Mouse (Mus musculus): ENCODE data around the gene Gm49396. TPM values are rescaled to one million over a fixed set of nuclear protein-coding genes. Genes with fewer than 3 reads are reported as not detected.

Gm49396 gene
- polyA plus RNA-seq, 1 experiment from 2014 or later, result 12.1 TPM

DNA sequence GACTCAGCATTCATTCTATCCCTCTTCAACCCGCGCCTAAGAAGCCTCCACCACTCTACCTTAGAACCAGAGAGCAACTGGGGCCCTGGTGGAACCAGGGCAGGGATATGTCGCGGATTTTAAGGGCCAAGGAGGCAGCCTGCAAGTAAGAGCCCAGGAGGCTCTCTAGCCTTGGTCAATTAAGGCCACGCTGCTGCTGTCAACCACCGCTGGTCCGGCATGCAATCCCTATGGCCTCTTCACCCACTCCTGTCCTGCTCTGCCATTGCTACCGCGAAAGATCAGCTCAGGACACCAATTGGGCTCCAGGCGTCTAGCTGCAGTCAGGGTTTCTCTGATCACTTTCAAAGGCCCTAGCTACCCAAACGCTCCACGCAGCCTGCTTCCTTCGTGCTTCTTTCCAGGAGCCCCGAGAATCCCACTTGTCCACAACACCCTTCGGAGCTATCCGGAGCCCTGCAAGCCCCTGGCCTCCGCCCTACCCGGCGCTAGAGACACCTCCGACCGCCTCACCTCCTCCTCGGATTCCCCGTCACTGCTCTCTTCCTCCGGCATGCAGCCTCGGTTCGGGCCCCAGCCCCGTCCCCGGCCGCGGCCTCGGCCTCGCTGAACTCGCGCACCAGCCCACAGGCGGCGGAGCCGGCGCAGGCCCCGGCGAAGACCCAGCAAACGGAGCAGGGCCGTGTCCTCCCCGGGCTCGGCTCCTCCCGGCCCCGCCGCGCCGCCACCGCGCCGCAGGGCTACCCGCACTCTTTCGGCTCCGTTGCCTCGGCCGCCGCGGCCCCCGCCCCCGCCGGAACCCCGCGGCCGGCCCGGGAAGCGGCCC is 24.9 kb downstream of the Gm49396 start:
- no peaks in the 10 kb centered on the region for H3K27me3 ChIP-seq (ENCODE audit: control insufficient read depth, insufficient read depth, low read length)
- H3K9me3 ChIP-seq (ENCODE audit: control insufficient read depth, low read length), result no peaks in the 10 kb centered on the region
- peak overlapping the region; percentile 85 for H3K27ac ChIP-seq (ENCODE audit: low read depth, low read length)
- peak overlapping the region; percentile 96 for H3K4me3 ChIP-seq (ENCODE audit: low read depth, low read length)
- DNase-seq (ENCODE audit: low spot score) (peak; percentile 79), ATAC-seq (replicated peaks; ENCODE audit: low FRiP score) (peak; percentile 50)
- H3K36me3 ChIP-seq (ENCODE audit: control insufficient read depth, insufficient read depth, low read length), result peaks cover 11% of the 10 kb centered on the region; the same call in 1 of the 2 replicates
- peak overlapping the region; percentile 99 for H3K9ac ChIP-seq (ENCODE audit: low read length)
- H3K4me2 ChIP-seq (ENCODE audit: low read depth, low read length, severe bottlenecking), result peak overlapping the region; percentile 93
- WGBS, result under 1% methylated on average over 60 of the region's 67 CpGs
- H3K4me1 ChIP-seq (replicated peaks; ENCODE audit: control insufficient read depth, insufficient read depth, low read length), result peaks cover 8% of the 10 kb centered on the region

GRCm38 (mm10) chr7:30588676-30589434 is 25.7 kb downstream of the Gm49396 start, which contains the start of gene Kmt2b:
Kmt2b (minus strand) TSS chr7:30588726.
- peaks cover 8% of the 10 kb centered on the region for H3K4me1 ChIP-seq (replicated peaks; ENCODE audit: control insufficient read depth, insufficient read depth, low read length)
- ATAC-seq (replicated peaks; ENCODE audit: low FRiP score), result peak; percentile 95
- WGBS, result under 1% methylated on average over 48 of the region's 68 CpGs
- no peaks in the 10 kb centered on the region for H3K9me3 ChIP-seq (ENCODE audit: control insufficient read depth, low read length)
- H3K27me3 ChIP-seq (ENCODE audit: control insufficient read depth, insufficient read depth, low read length), result no peaks in the 10 kb centered on the region
- peak within 1 kb of the TSS; percentile 85 for H3K27ac ChIP-seq (ENCODE audit: low read depth, low read length)
- peaks cover 9% of the 10 kb centered on the region; the same call in 1 of the 2 replicates for H3K36me3 ChIP-seq (ENCODE audit: control insufficient read depth, insufficient read depth, low read length)
- peak within 1 kb of the TSS; percentile 96 for H3K4me3 ChIP-seq (ENCODE audit: low read depth, low read length)
- peak; percentile 99 for DNase-seq (ENCODE audit: low spot score)
- peak within 1 kb of the TSS; percentile 99 for H3K9ac ChIP-seq (ENCODE audit: low read length)
- H3K4me2 ChIP-seq (ENCODE audit: low read depth, low read length, severe bottlenecking), result peak within 1 kb of the TSS; percentile 93

DNA sequence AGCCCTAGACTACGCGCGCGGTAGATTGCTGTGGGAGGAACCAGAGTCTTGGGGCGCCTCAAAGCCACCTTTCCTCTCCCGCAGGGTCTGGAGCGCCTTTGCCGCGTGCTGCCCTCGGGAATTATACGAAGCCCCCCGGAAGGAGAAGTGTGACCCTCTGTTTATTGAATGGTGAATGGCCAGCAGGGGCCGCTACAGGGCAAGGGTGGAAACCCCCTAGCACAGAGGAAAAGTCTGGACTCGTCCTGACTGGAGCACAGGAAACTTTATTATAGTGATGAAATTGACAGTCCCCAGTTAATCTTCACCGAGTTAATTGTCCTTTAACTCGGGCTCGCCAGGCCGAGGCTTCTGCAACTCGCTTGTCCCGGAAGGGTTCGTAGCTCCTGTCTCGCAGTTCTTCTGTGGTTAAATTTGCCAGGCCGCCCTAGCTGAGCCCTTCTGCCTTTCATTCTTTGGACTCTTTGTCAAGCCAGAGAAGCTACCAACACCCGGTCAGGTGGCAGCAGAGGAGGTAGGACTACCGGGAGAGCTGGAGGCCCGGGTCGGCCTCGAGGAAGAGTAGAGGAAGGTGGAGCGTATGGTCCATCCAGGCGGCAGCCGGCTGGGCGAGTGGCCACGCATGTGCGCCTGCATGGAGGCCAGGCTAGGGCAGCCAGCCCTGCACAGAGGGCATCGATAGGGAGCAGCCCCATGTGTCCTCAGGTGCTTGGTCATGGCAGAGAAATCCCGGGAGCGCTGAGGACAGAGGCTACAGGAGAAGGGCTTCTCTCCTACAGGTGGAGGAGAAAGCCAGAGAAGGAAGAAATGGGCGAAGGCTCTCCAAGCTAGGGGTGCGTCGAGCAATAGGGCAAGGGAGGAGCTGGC is 26.5 kb downstream of the Gm49396 start:
- H3K4me2 ChIP-seq (ENCODE audit: low read depth, low read length, severe bottlenecking), result peak overlapping the region; percentile 93
- peak; percentile 63 for ATAC-seq (replicated peaks; ENCODE audit: low FRiP score)

DNA sequence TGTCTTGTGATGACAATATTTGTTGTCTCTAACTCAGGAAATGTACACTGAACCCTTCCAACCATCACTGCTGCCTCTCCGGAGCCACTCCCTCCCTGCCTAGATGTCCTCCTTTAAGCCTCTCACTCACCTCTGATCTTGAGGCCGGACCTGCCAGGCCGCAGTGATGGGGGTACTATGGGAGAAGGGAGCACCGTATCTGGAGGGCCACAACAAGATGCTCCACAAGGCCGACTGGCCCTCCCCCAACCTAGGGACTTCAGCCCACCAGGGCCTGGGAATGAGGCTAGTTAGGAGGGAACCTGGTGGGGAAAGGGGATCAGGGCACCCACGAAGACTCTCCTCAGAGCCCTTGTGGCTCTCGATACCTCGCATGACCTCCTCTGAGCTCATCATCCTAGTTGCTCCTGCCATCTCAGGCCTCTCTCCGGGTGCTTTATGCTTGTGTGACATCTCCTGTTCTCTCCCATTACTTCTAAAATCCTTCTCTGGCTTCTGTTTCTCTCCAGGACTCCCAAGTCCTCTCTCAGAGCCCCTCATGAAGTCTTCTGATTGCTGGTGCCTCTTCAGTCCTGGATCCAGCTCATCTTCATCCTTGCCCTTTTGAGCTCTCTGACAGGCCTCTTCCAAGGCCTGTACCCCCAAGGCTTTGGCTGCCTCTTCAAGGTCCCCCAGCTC is 27.9 kb downstream of the Gm49396 start:
- Histone ChIP-seq H3K9me3 (ENCODE audit: control insufficient read depth, low read length) (no peaks in the 10 kb centered on the region), H3K4me1 (replicated peaks; ENCODE audit: control insufficient read depth, insufficient read depth, low read length) (peaks cover 8% of the 10 kb centered on the region), H3K4me2 (ENCODE audit: low read depth, low read length, severe bottlenecking) (no peak overlapping the region), H3K4me3 (ENCODE audit: low read depth, low read length) (no peak overlapping the region), H3K27me3 (ENCODE audit: control insufficient read depth, insufficient read depth, low read length) (no peaks in the 10 kb centered on the region), H3K9ac (ENCODE audit: low read length) (no peak overlapping the region), H3K36me3 (ENCODE audit: control insufficient read depth, insufficient read depth, low read length) (no peaks in the 10 kb centered on the region), H3K27ac (ENCODE audit: low read depth, low read length) (no peak overlapping the region)
- DNase-seq (ENCODE audit: low spot score) (no peak), ATAC-seq (replicated peaks; ENCODE audit: low FRiP score) (no peak)
- WGBS, result 86% methylated on average over 9 of the region's 9 CpGs

More for the DNA sequence above, 26.5 kb downstream of the Gm49396 start:
- peak overlapping the region; percentile 99 for H3K9ac ChIP-seq (ENCODE audit: low read length)
- H3K27me3 ChIP-seq (ENCODE audit: control insufficient read depth, insufficient read depth, low read length), result no peaks in the 10 kb centered on the region
- peaks cover 8% of the 10 kb centered on the region for H3K4me1 ChIP-seq (replicated peaks; ENCODE audit: control insufficient read depth, insufficient read depth, low read length)
- WGBS, result 29% methylated on average over 40 of the region's 40 CpGs
- H3K9me3 ChIP-seq (ENCODE audit: control insufficient read depth, low read length), result no peaks in the 10 kb centered on the region
- peak overlapping the region; percentile 13 for H3K27ac ChIP-seq (ENCODE audit: low read depth, low read length)
- peaks cover 4% of the 10 kb centered on the region; the same call in 1 of the 2 replicates for H3K36me3 ChIP-seq (ENCODE audit: control insufficient read depth, insufficient read depth, low read length)
- DNase-seq (ENCODE audit: low spot score), result peak; percentile 94
- peak overlapping the region; percentile 96 for H3K4me3 ChIP-seq (ENCODE audit: low read depth, low read length)

DNA sequence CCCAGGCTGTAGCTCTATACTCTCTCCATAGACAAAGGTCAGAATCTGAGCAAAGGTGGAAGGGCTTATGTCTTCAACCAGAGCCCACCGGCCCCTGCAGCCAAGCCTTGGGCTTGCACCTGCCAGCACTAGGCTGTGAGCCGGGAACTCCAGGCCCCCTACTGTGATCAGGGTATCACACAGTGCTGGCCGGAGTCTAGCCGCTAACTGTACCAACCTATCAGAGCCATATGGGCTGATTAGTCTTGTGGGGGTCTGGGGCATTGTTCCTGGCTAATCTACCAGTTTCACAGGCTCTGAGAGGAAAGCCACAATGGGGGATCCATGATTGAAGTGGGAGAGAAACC is 28.4 kb downstream of the Gm49396 start:
- Histone ChIP-seq H3K4me3 (ENCODE audit: low read depth, low read length) (no peak overlapping the region), H3K4me2 (ENCODE audit: low read depth, low read length, severe bottlenecking) (no peak overlapping the region), H3K36me3 (ENCODE audit: control insufficient read depth, insufficient read depth, low read length) (no peaks in the 10 kb centered on the region), H3K9ac (ENCODE audit: low read length) (no peak overlapping the region), H3K27me3 (ENCODE audit: control insufficient read depth, insufficient read depth, low read length) (no peaks in the 10 kb centered on the region), H3K27ac (ENCODE audit: low read depth, low read length) (no peak overlapping the region), H3K4me1 (replicated peaks; ENCODE audit: control insufficient read depth, insufficient read depth, low read length) (peaks cover 8% of the 10 kb centered on the region), H3K9me3 (ENCODE audit: control insufficient read depth, low read length) (no peaks in the 10 kb centered on the region)
- WGBS, result 27% methylated on average over 4 of the region's 4 CpGs
- DNase-seq (ENCODE audit: low spot score), result no peak
- no peak for ATAC-seq (replicated peaks; ENCODE audit: low FRiP score)

- no peak overlapping the region for H3K4me2 ChIP-seq (ENCODE audit: low read depth, low read length, severe bottlenecking)
- no peaks in the 10 kb centered on the region for H3K9me3 ChIP-seq (ENCODE audit: control insufficient read depth, low read length)
- H3K9ac ChIP-seq (ENCODE audit: low read length), result no peak overlapping the region
- H3K27me3 ChIP-seq (ENCODE audit: control insufficient read depth, insufficient read depth, low read length), result no peaks in the 10 kb centered on the region
- DNase-seq (ENCODE audit: low spot score) (no peak), ATAC-seq (replicated peaks; ENCODE audit: low FRiP score) (no peak)
- no peak overlapping the region for H3K27ac ChIP-seq (ENCODE audit: low read depth, low read length)
- H3K4me1 ChIP-seq (replicated peaks; ENCODE audit: control insufficient read depth, insufficient read depth, low read length), result no peaks in the 10 kb centered on the region; the same call in 1 of the 2 replicates
- no peaks in the 10 kb centered on the region for H3K36me3 ChIP-seq (ENCODE audit: control insufficient read depth, insufficient read depth, low read length)
- WGBS, result 60% methylated on average over 5 of the region's 5 CpGs
- H3K4me3 ChIP-seq (ENCODE audit: low read depth, low read length), result no peak overlapping the region
Observed at GRCm38 (mm10) chr7:30592772-30593423, 29.8 kb downstream of the Gm49396 start.

GRCm38 (mm10) chr7:30593579-30594509 is 30.7 kb downstream of the Gm49396 start:
- WGBS, result 79% methylated on average over 10 of the region's 10 CpGs
- H3K4me2 ChIP-seq (ENCODE audit: low read depth, low read length, severe bottlenecking), result no peak overlapping the region
- DNase-seq (ENCODE audit: low spot score) (no peak), ATAC-seq (replicated peaks; ENCODE audit: low FRiP score) (no peak)
- no peak overlapping the region for H3K27ac ChIP-seq (ENCODE audit: low read depth, low read length)
- no peaks in the 10 kb centered on the region for H3K36me3 ChIP-seq (ENCODE audit: control insufficient read depth, insufficient read depth, low read length)
- no peak overlapping the region for H3K4me3 ChIP-seq (ENCODE audit: low read depth, low read length)
- no peaks in the 10 kb centered on the region for H3K27me3 ChIP-seq (ENCODE audit: control insufficient read depth, insufficient read depth, low read length)
- H3K9me3 ChIP-seq (ENCODE audit: control insufficient read depth, low read length), result no peaks in the 10 kb centered on the region
- H3K9ac ChIP-seq (ENCODE audit: low read length), result no peak overlapping the region
- H3K4me1 ChIP-seq (replicated peaks; ENCODE audit: control insufficient read depth, insufficient read depth, low read length), result no peaks in the 10 kb centered on the region; the same call in 1 of the 2 replicates
